Mouse (Mus musculus) erythroblast, embryonic 14.5 days (primary cell): ENCODE results near the gene Aldh1a7.

Source experiments
- GATA1 ChIP-seq: IDR thresholded peaks from 2 replicates; pipeline ENCODE4 v1.6.1; 2012; ENCODE audit warnings: low read length, inconsistent platforms, mixed read lengths
- TAL1 ChIP-seq: IDR thresholded peaks from 3 replicates; pipeline ENCODE4 v1.6.1; 2012; ENCODE audit warnings: low read length, inconsistent platforms, mixed read lengths

DNA sequence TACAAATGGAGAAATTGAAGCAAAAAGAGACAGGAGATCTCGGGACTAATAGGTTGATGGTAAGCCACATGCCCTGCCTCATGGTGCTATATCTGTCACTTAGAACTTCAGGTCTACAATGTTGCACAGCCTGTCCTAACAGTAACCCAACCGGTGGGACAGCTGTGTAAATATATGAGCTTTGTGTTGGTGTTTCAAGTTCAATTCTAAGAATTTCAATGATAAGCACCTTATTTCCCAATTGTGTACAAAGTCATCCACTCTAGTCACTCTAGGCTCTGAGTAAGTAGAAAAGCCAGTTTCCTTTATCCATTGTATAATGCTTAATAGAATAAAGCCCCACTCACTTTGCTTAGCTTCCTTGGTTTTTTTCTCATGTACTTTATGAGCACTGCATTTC, 4.4 kb downstream of the Aldh1a7 start:
- TF ChIP-seq GATA1 (no peak), TAL1 (no peak)
